Mouse (Mus musculus) effector memory CD4-positive, alpha-beta T cell, adult 5 months (primary cell): ENCODE data around the gene Pcsk4. TPM values are rescaled to one million over a fixed set of nuclear protein-coding genes. Genes with fewer than 3 reads are reported as not detected.

ENCODE experiments used
- polyA plus RNA-seq: library from polyadenylated mRNA; unstranded; fragments of 100-300 nt; shearing (Covaris generic); gene quantifications from one replicate; pipeline ENCODE4 v1.2.1, GENCODE M21; 2017

The Pcsk4 gene
- 4.1 TPM for polyA plus RNA-seq

DNA sequence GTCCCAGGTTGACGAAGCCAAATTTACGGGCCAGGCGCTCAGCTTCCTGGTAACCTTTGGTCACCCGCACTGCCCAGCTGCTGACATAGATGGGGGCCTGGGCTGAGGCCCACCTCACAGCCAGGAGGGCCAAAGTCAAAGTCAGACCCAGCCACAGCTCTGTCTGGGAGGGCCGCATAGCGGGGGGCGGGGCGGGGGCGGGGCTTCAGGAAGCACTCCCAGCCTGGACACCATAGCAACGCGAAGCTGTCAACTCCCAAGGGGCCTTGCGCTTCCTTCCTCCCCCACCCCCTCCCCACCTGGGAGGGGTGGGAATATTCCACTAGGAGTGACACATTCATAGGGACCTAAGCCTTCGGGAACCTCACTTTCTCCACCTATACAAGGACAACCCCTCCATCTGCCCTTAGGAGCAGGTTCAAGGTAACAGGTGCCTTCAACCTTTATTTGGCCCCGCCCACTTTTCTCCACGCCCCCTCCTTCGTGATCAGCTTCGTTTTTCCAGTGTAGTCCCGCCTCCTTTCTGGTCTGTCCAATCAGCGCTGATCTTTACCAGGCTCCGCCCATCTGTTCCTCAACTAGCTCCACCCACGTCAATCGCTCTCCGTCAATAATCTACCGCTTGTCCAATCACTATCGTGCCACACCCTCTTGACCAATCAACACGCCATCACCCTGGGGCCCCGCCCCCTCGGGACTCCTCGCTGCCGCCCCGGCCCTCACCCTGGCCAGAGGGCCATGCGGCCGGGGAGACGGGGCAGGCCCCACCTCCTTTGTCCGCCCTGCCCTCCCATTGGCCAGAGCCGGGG is at the start of gene Pcsk4, which contains the start of gene Reep6:
TSS of gene Pcsk4 (minus strand) at position 226 of the 809 bp plus-strand sequence.
TSS of gene Reep6 (plus strand) at position 681 of the 809 bp plus-strand sequence.

DNA sequence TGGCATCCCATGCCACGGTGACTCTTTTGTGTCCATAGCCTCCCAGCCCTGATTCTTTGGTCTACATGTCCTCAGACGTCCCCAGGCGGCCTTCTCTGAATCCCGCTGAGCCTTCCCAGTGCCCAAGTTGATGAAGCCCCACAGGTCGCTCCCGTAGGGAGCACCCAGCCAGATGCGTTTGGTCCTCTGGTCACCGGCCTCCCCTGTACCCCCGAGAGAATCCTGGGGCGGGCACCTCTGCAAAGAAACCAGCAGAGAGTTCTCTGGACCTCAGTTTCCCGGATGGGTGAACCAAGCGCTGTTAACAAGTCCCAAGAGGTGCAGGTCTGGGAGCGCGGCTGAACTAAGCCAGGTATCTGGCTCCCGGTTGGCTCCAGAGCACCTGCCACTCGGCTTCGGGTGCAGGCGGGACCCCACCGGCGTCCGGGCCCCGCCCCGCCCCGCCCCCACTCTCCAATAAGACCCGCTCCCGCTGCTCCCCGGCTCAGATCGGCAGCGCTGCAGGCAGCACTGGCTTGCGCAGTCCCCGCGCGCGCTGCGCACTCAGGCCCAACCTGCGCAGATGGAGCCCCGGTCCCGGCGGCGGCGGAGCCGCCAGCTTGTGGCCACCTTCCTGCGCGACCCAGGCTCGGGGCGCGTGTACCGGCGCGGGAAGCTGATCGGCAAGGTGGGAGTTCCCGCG is 26.8 kb upstream of the Pcsk4 start, which contains the start of gene Plk5:
TSS of gene Plk5 (plus strand) at position 459 of the 682 bp plus-strand sequence.

DNA sequence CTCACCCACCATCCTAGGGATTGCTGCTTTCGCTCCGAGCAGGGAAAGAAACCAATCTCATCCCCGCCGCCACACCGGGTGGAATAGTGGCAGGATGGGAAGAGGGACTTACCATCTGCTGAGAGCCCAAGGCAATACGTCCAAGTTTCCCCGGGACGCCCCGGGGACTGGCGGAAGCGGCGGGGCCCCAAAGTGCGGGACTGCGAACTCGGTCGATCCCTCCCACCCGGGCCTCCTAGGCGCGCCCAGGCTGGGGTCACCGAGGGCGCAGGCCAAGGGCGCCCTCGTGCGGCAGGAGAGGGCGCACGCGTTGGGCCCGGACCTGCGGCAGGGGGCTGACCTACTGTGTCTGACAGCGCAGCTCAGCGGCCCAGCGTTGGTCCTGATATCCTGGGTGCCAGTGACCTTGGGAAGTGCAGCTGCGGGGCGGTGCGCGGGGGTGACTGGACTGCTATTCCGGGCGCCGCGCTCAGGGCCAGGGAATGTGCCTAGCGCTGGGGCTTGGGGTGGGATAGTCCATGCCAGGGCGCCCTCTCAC is 19.0 kb upstream of the Pcsk4 start, which contains the start of gene Adamtsl5:
TSS of gene Adamtsl5 (minus strand) at position 169 of the 538 bp plus-strand sequence.

DNA sequence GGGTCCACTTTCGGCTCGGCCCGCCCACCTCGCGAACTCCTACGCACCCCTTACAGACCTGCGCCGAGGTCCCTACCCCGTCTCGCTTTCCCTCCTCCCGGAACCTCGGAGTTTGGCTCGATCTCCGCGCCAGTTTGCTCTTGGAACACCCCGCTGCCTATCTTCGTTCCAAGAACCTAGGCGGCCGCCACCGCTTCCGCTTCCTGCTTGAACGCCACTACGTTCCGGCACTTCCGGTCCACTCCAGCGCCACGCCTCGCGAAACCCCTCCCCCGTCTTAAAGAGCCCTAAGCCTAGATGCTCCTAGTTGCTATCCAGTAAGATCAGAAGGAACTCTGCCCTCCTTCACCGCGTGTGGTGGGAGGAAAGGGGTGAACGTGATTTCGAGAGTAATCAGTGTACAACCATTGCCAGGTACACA is 8.9 kb downstream of the Pcsk4 start, which contains the start of gene 2310011J03Rik:
TSS of gene 2310011J03Rik (minus strand) at position 198 of the 421 bp plus-strand sequence.

DNA sequence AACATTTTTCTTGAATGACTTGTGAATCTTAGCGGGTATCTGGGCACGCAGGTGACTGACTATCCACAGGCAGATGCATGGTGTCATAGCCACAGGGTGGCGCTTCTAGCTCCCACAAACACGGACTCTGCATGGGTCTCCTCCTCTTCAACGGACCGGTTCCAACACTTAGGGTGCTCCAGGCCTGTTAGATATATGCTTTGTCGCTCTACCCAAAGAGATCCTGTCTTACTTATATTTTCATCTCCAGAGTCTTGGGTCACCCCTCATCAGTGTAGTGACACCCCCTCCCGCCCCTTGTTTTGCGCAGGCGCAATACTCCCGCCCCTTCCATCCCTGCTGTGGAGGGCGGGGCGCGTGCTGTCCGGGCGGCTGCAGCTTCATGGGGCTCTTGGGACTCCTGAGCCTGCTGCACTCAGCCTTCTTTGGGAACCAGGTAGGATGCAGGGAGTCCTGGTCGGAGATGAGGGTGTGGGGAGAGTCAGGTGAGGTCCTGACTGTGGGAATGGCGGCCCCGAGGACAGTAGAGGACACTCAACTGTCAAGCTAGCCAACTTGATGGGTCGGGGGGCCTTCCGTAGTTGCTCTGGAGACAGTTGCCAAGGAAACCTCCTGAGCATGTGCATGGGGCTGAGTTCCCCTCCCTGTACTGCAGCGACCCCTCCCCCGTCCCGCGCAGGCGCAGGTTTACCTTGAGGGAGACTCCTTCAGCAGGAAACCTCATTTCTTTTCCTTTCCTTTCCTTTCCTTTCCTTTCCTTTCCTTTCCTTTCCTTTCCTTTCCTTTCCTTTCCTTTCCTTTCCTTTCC is 33.5 kb downstream of the Pcsk4 start, which contains the start of gene Apc2:
TSS of gene Apc2 (plus strand) at position 360 of the 808 bp plus-strand sequence.

GRCm38 (mm10) chr10:80292251-80293146 is 36.8 kb downstream of the Pcsk4 start, which contains the start of gene Rps15:
Gene Rps15, plus strand, starts transcription at chr10:80292453.

Other genes with a start within 250 kb of the Pcsk4 start
- 62.6 TPM for gene Sbno2, start 223.9 kb downstream of the Pcsk4 start, polyA plus RNA-seq
- gene Stk11, start 213.7 kb downstream of the Pcsk4 start, polyA plus RNA-seq: 79.3 TPM
- gene Atp5d, start 190.9 kb downstream of the Pcsk4 start, polyA plus RNA-seq: 431 TPM
- gene Cbarp, start 188.7 kb downstream of the Pcsk4 start, polyA plus RNA-seq: 18.9 TPM
- gene Midn, start 181.2 kb downstream of the Pcsk4 start, polyA plus RNA-seq: 7.3 TPM
- 244 TPM for gene Cirbp, start 163.5 kb downstream of the Pcsk4 start, polyA plus RNA-seq
- gene 1600002K03Rik, start 156.6 kb downstream of the Pcsk4 start, polyA plus RNA-seq: 17.4 TPM
- gene Efna2, start 150.0 kb downstream of the Pcsk4 start, polyA plus RNA-seq: not detected
- gene Mum1, start 103.1 kb downstream of the Pcsk4 start, polyA plus RNA-seq: 75.3 TPM
- gene Ndufs7, start 80.4 kb downstream of the Pcsk4 start, polyA plus RNA-seq: 146 TPM
- gene Gamt, start 68.5 kb downstream of the Pcsk4 start, polyA plus RNA-seq: 0.39 TPM
- gene Dazap1, start 68.0 kb downstream of the Pcsk4 start, polyA plus RNA-seq: 91.1 TPM
- 817 TPM for gene Rps15, start 37.0 kb downstream of the Pcsk4 start, polyA plus RNA-seq
- gene Apc2, start 33.5 kb downstream of the Pcsk4 start, polyA plus RNA-seq: not detected
- gene 2310011J03Rik, start 9.0 kb downstream of the Pcsk4 start, polyA plus RNA-seq: 25.5 TPM
- not detected for gene Reep6, start 455 bp upstream of the Pcsk4 start, polyA plus RNA-seq
- not detected for gene Adamtsl5, start 18.9 kb upstream of the Pcsk4 start, polyA plus RNA-seq
- gene Plk5, start 27.0 kb upstream of the Pcsk4 start, polyA plus RNA-seq: not detected
- 9.1 TPM for gene Mex3d, start 58.2 kb upstream of the Pcsk4 start, polyA plus RNA-seq
- gene Mbd3, start 70.1 kb upstream of the Pcsk4 start, polyA plus RNA-seq: 96.5 TPM
- gene Uqcr11, start 77.3 kb upstream of the Pcsk4 start, polyA plus RNA-seq: 89.0 TPM
- gene Tcf3, start 104.1 kb upstream of the Pcsk4 start, polyA plus RNA-seq: 87.3 TPM
- not detected for gene Onecut3, start 165.3 kb upstream of the Pcsk4 start, polyA plus RNA-seq
- not detected for gene Atp8b3, start 209.6 kb upstream of the Pcsk4 start, polyA plus RNA-seq
- gene Rexo1, start 232.1 kb upstream of the Pcsk4 start, polyA plus RNA-seq: 66.8 TPM
- gene Klf16, start 247.8 kb upstream of the Pcsk4 start, polyA plus RNA-seq: 18.5 TPM